Mouse (Mus musculus) liver, embryonic 14.5 days (tissue): Measurements from ENCODE around the gene Treml2. TPM values are rescaled to one million over a fixed set of nuclear protein-coding genes. Genes with fewer than 3 reads are reported as not detected.
A peak's percentile ranks its signal among the peaks of the same experiment; 100 is the strongest.

Experiments
- ATAC-seq: fragments of 200-750 bp; cut with Nextera tagmentation; 2 replicates; pipeline ENCODE4 v1.8.0; 2017; ENCODE audit warnings: moderate number of reproducible peaks, mild to moderate bottlenecking, moderate library complexity; ENCODE audit not compliant: insufficient read depth
- DNase-seq, 3 experiments: peaks; one replicate each; pipeline ENCODE4 v3.0.0-alpha.2; 2012 to 2013; ENCODE audit warnings: low read depth in 3 of 3, low spot score in 3 of 3
- H3K27ac ChIP-seq: fragments of 300-500 bp; sonication (generic); 2 replicates; pipeline ENCODE4 v1.5.1; 2014; ENCODE audit warnings: moderate library complexity, mild to moderate bottlenecking, control low read depth, inconsistent platforms
- H3K27me3 ChIP-seq: fragments of 300-500 bp; sonication (generic); 2 replicates; pipeline ENCODE4 v1.6.1; 2014; ENCODE audit warnings: mild to moderate bottlenecking, low read length, moderate library complexity; ENCODE audit not compliant: control insufficient read depth, insufficient read depth
- H3K36me3 ChIP-seq: fragments of 300-500 bp; sonication (generic); replicated peaks from 2 replicates; pipeline ENCODE4 v1.6.1; 2014; ENCODE audit warnings: low read depth; ENCODE audit not compliant: control insufficient read depth, insufficient read depth
- H3K4me1 ChIP-seq, 2 experiments: fragments of 200-500 bp in 1 of 2; fragments of 300-500 bp in 1 of 2; sonication (generic) in 1 of 2; replicated peaks; 2 replicates each; pipeline ENCODE4 v1.6.1; 2012 to 2014; ENCODE audit warnings: antibody characterized with exemption in 1 of 2, inconsistent platforms in 1 of 2, low read length in 1 of 2; ENCODE audit not compliant: control insufficient read depth in 2 of 2, insufficient read depth in 2 of 2
- H3K4me2 ChIP-seq: fragments of 300-500 bp; sonication (generic); 2 replicates; pipeline ENCODE4 v1.6.1; 2014; ENCODE audit warnings: low read depth, mild to moderate bottlenecking, control low read depth, moderate library complexity
- H3K4me3 ChIP-seq, 2 experiments: fragments of 200-500 bp in 1 of 2; fragments of 300-500 bp in 1 of 2; sonication (generic) in 1 of 2; 2 replicates each; pipeline ENCODE4 v1.5.1; 2012 to 2014; ENCODE audit warnings: low read depth in 2 of 2, low read length in 2 of 2, mild to moderate bottlenecking in 2 of 2, control low read depth in 1 of 2, inconsistent platforms in 1 of 2, moderate library complexity in 1 of 2; ENCODE audit not compliant: insufficient read depth in 1 of 2
- H3K9ac ChIP-seq: fragments of 300-500 bp; sonication (generic); replicated peaks from 2 replicates; pipeline ENCODE4 v1.6.1; 2014; ENCODE audit warnings: mild to moderate bottlenecking, control low read depth, moderate library complexity
- H3K9me3 ChIP-seq: fragments of 300-500 bp; sonication (generic); 2 replicates; pipeline ENCODE4 v1.6.1; 2016; ENCODE audit warnings: low read length, mixed read lengths; ENCODE audit not compliant: control insufficient read depth
- CTCF ChIP-seq: IDR thresholded peaks from 2 replicates; pipeline ENCODE4 v1.5.1; 2016; ENCODE audit warnings: antibody characterized with exemption, low read depth, control low read depth
- EP300 ChIP-seq: IDR thresholded peaks from 2 replicates; pipeline ENCODE4 v1.6.1; 2016; ENCODE audit warnings: antibody characterized with exemption, low read depth
- WGBS: fragments of 180-500 bp; shearing (Covaris S2); extraction: QIAGEN DNeasy Blood & Tissue Kit; methylation state at CpG from one replicate; pipeline ENCODE4 v1.1.7; 2014; ENCODE audit not compliant: insufficient replicate concordance; 5-methylcytosine and 5-hydroxymethylcytosine counted together
- polyA plus RNA-seq, 2 experiments: library from polyadenylated mRNA; depleted of rRNA in 1 of 2; stranded (reverse) in 1 of 2; unstranded in 1 of 2; fragments of >200 nt; fragmentation: Nextera tagmentation in 1 of 2; extraction: Ambion mirVana in 1 of 2; gene quantifications; 2 replicates each; pipeline versions ENCODE4 v1.2.1 to v1.2.3; 2012 to 2014

Treml2 gene
- polyA plus RNA-seq, 2 experiments: 2.1 to 10.7 TPM

- Histone ChIP-seq H3K4me1 (peaks cover 17 to 34% of the 10 kb centered on the region in 2 experiments), H3K4me3 (peak overlapping the region; percentile 48 to 72), H3K27ac (no peak overlapping the region; the same call in none of the 2 replicates), H3K9ac (peak overlapping the region; percentile 69), H3K36me3 (no peaks in the 10 kb centered on the region), H3K4me2 (peak overlapping the region; percentile 64), H3K9me3 (no peaks in the 10 kb centered on the region), H3K27me3 (no peaks in the 10 kb centered on the region)
- 9% methylated on average over 3 of the region's 3 CpGs for WGBS
- ATAC-seq (peak; percentile 54; the same call in 1 of the 2 replicates), DNase-seq (no peak)
- no peak for TF ChIP-seq CTCF
- TF ChIP-seq EP300: no peak
Observed at GRCm38 (mm10) chr17:48281739-48282085, 17.6 kb upstream of the Treml2 start.

- Histone ChIP-seq H3K27ac (no peak overlapping the region), H3K36me3 (no peaks in the 10 kb centered on the region), H3K4me1 (peaks cover 9 to 10% of the 10 kb centered on the region in 2 experiments), H3K9ac (no peak overlapping the region), H3K4me3 (no peak overlapping the region), H3K4me2 (no peak overlapping the region), H3K9me3 (no peaks in the 10 kb centered on the region), H3K27me3 (no peaks in the 10 kb centered on the region)
- no peak for DNase-seq
- WGBS: 25% methylated on average over 1 of the region's 1 CpGs
- peak; percentile 60 for TF ChIP-seq CTCF
- TF ChIP-seq EP300: no peak
- ATAC-seq: peak; percentile 23; the same call in 1 of the 2 replicates
Observed at GRCm38 (mm10) chr17:48286765-48287164, 12.5 kb upstream of the Treml2 start.

DNA sequence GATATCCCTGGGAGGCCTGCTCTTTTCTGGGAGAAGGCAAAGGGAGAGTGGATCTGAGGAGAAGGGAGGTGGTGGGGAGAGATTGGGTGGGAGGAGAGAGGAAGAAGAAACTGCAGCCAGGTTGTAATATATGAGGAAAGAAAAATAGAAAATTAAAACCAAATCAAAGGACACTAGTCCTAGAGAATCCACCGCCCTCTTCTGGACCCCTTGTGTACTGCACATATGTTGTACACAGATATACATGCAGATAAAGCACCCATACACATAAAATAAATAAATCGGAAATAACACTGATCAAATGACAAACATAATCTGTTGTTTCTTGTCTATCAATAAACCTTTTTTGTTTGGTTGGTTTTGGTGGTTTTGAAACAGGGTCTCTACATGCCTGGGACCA, 12.0 kb upstream of the Treml2 start:
- Histone ChIP-seq H3K4me1 (peaks cover 8 to 9% of the 10 kb centered on the region in 2 experiments), H3K27ac (no peak overlapping the region), H3K36me3 (no peaks in the 10 kb centered on the region), H3K9ac (no peak overlapping the region), H3K4me3 (no peak overlapping the region), H3K9me3 (no peaks in the 10 kb centered on the region), H3K4me2 (no peak overlapping the region), H3K27me3 (no peaks in the 10 kb centered on the region)
- no peak for DNase-seq
- ATAC-seq: no peak
- peak; percentile 53; the same call in 1 of the 2 replicates for TF ChIP-seq CTCF
- TF ChIP-seq EP300: no peak
- WGBS: 35% methylated on average over 2 of the region's 2 CpGs

DNA sequence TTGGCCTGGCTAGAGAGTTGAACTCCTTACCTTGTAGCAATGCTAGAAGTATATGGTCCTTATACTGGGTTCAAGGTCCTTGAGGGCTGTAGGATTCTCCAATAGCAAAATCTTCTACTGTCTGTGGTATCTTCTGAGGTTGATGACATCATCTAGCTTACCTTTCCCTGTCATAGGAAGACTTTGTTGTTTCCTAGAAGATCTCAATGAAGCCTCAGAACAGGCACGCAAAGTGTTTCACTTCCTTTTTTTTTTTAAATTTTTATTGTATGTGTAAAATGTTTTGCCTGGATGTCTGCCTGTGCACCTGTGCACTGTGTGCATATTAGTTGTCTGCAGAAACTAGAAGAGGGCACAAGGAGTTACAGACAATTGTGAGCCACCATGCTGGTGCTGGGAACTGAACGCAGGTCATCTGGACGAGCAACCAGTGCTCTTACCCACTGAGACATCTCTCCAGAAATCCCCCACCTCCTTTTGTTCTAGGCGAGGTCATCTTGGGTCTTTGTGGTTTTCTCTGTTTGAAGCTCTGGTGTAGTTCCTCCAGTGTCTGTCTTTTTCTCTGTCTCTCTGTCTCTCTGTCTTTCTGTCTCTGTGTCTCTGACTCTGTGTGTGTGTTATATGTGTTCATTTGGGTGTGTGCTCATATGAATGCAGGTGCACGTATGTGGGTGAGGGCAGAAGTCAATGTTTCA, 5.7 kb upstream of the Treml2 start:
- Histone ChIP-seq H3K4me3 (no peak overlapping the region), H3K4me2 (no peak overlapping the region), H3K27me3 (no peaks in the 10 kb centered on the region), H3K36me3 (no peaks in the 10 kb centered on the region), H3K27ac (no peak overlapping the region), H3K9me3 (no peaks in the 10 kb centered on the region), H3K9ac (no peak overlapping the region), H3K4me1 (peaks cover 6 to 9% of the 10 kb centered on the region in 2 experiments)
- TF ChIP-seq CTCF (no peak), EP300 (no peak)
- 44% methylated on average over 5 of the region's 5 CpGs for WGBS
- no peak for DNase-seq
- no peak for ATAC-seq

- Histone ChIP-seq H3K36me3 (peaks cover 6% of the 10 kb centered on the region), H3K4me1 (peaks cover 20 to 41% of the 10 kb centered on the region in 2 experiments), H3K9ac (peak overlapping the region; percentile 86), H3K9me3 (no peaks in the 10 kb centered on the region), H3K4me2 (peak overlapping the region; percentile 79), H3K27me3 (no peaks in the 10 kb centered on the region), H3K4me3 (peak overlapping the region; percentile 67 to 92), H3K27ac (peak overlapping the region; percentile 78)
- TF ChIP-seq CTCF (no peak), EP300 (no peak)
- WGBS: 2% methylated on average over 7 of the region's 7 CpGs
- DNase-seq (no peak), ATAC-seq (peak; percentile 10; the same call in 1 of the 2 replicates)
Observed at GRCm38 (mm10) chr17:48299756-48300155, 458 bp downstream of the Treml2 start.
